Mouse (Mus musculus): ENCODE data around the gene Cstf3. TPM values are rescaled to one million over a fixed set of nuclear protein-coding genes. Genes with fewer than 3 reads are reported as not detected.

Gene Cstf3
- total and polyA plus RNA-seq, 2 experiments from 2014 or later, result 6.4 to 37.3 TPM

- no peak for ATAC-seq (ENCODE audit: insufficient read depth, low read depth)
- 66% methylated on average over 4 of the region's 4 CpGs for WGBS
- TF ChIP-seq CTCF (IDR thresholded peaks at IDR 0.05; ENCODE audit: low read depth) (no peak), EP300 (IDR thresholded peaks at IDR 0.05; ENCODE audit: low read depth) (no peak)
- Histone ChIP-seq H3K27ac (ENCODE audit: low read depth) (no peak overlapping the region), H3K4me2 (ENCODE audit: low read depth, low read length) (no peak overlapping the region), H3K4me1 (ENCODE audit: control insufficient read depth, insufficient read depth) (no peaks in the 10 kb centered on the region), H3K9me3 (replicated peaks; ENCODE audit: control insufficient read depth, low read length) (no peaks in the 10 kb centered on the region), H3K36me3 (replicated peaks; ENCODE audit: control insufficient read depth, insufficient read depth, low read length) (no peaks in the 10 kb centered on the region), H3K27me3 (ENCODE audit: control insufficient read depth, insufficient read depth, low read length) (no peaks in the 10 kb centered on the region), H3K9ac (replicated peaks; ENCODE audit: low read depth, low read length) (no peak overlapping the region), H3K4me3 (ENCODE audit: low read depth, low read length) (no peak overlapping the region)
- no peak for DNase-seq (ENCODE audit: low spot score)
Measured at GRCm38 (mm10) chr2:104559591-104560380, 30.5 kb upstream of the Cstf3 start.

GRCm38 (mm10) chr2:104561386-104561785, 28.9 kb upstream of the Cstf3 start:
- Histone ChIP-seq H3K4me1 (ENCODE audit: control insufficient read depth, insufficient read depth) (no peaks in the 10 kb centered on the region), H3K4me3 (ENCODE audit: low read depth, low read length) (no peak overlapping the region), H3K4me2 (ENCODE audit: low read depth, low read length) (no peak overlapping the region), H3K9ac (replicated peaks; ENCODE audit: low read depth, low read length) (no peak overlapping the region), H3K27ac (ENCODE audit: low read depth) (no peak overlapping the region), H3K27me3 (ENCODE audit: control insufficient read depth, insufficient read depth, low read length) (no peaks in the 10 kb centered on the region), H3K36me3 (replicated peaks; ENCODE audit: control insufficient read depth, insufficient read depth, low read length) (no peaks in the 10 kb centered on the region), H3K9me3 (replicated peaks; ENCODE audit: control insufficient read depth, low read length) (no peaks in the 10 kb centered on the region)
- TF ChIP-seq CTCF (IDR thresholded peaks at IDR 0.05; ENCODE audit: low read depth), result no peak
- TF ChIP-seq EP300 (IDR thresholded peaks at IDR 0.05; ENCODE audit: low read depth), result no peak
- no peak for ATAC-seq (ENCODE audit: insufficient read depth, low read depth)
- DNase-seq (ENCODE audit: low spot score), result no peak
- 86% methylated on average over 6 of the region's 6 CpGs for WGBS

GRCm38 (mm10) chr2:104561986-104562532, 28.3 kb upstream of the Cstf3 start:
- DNase-seq (ENCODE audit: low spot score) (no peak), ATAC-seq (ENCODE audit: insufficient read depth, low read depth) (no peak)
- Histone ChIP-seq H3K4me3 (ENCODE audit: low read depth, low read length) (no peak overlapping the region), H3K9ac (replicated peaks; ENCODE audit: low read depth, low read length) (no peak overlapping the region), H3K4me2 (ENCODE audit: low read depth, low read length) (no peak overlapping the region), H3K4me1 (ENCODE audit: control insufficient read depth, insufficient read depth) (no peaks in the 10 kb centered on the region), H3K27me3 (ENCODE audit: control insufficient read depth, insufficient read depth, low read length) (no peaks in the 10 kb centered on the region), H3K27ac (ENCODE audit: low read depth) (no peak overlapping the region), H3K36me3 (replicated peaks; ENCODE audit: control insufficient read depth, insufficient read depth, low read length) (no peaks in the 10 kb centered on the region), H3K9me3 (replicated peaks; ENCODE audit: control insufficient read depth, low read length) (no peaks in the 10 kb centered on the region)
- TF ChIP-seq CTCF (IDR thresholded peaks at IDR 0.05; ENCODE audit: low read depth), result no peak
- TF ChIP-seq EP300 (IDR thresholded peaks at IDR 0.05; ENCODE audit: low read depth), result no peak
- WGBS, result 73% methylated on average over 4 of the region's 4 CpGs

- 89% methylated on average over 6 of the region's 6 CpGs for WGBS
- no peaks in the 10 kb centered on the region for H3K4me1 ChIP-seq (ENCODE audit: control insufficient read depth, insufficient read depth)
- no peaks in the 10 kb centered on the region for H3K36me3 ChIP-seq (replicated peaks; ENCODE audit: control insufficient read depth, insufficient read depth, low read length)
- no peak overlapping the region for H3K9ac ChIP-seq (replicated peaks; ENCODE audit: low read depth, low read length)
- no peak overlapping the region for H3K27ac ChIP-seq (ENCODE audit: low read depth)
- DNase-seq (ENCODE audit: low spot score) (no peak), ATAC-seq (ENCODE audit: insufficient read depth, low read depth) (no peak)
- no peaks in the 10 kb centered on the region; the same call in 1 of the 2 replicates for H3K9me3 ChIP-seq (replicated peaks; ENCODE audit: control insufficient read depth, low read length)
- H3K27me3 ChIP-seq (ENCODE audit: control insufficient read depth, insufficient read depth, low read length), result no peaks in the 10 kb centered on the region
- H3K4me3 ChIP-seq (ENCODE audit: low read depth, low read length), result no peak overlapping the region
- no peak overlapping the region for H3K4me2 ChIP-seq (ENCODE audit: low read depth, low read length)
- TF ChIP-seq CTCF (IDR thresholded peaks at IDR 0.05; ENCODE audit: low read depth), result no peak
- no peak for TF ChIP-seq EP300 (IDR thresholded peaks at IDR 0.05; ENCODE audit: low read depth)
Measured at GRCm38 (mm10) chr2:104572066-104572465, 18.3 kb upstream of the Cstf3 start.

GRCm38 (mm10) chr2:104576216-104576615, 14.1 kb upstream of the Cstf3 start:
- ATAC-seq (ENCODE audit: insufficient read depth, low read depth), result no peak
- TF ChIP-seq EP300 (IDR thresholded peaks at IDR 0.05; ENCODE audit: low read depth) (no peak), CTCF (IDR thresholded peaks at IDR 0.05; ENCODE audit: low read depth) (no peak)
- H3K4me1 ChIP-seq (ENCODE audit: control insufficient read depth, insufficient read depth), result no peaks in the 10 kb centered on the region

More at GRCm38 (mm10) chr2:104576216-104576615, 14.1 kb upstream of the Cstf3 start:
- 81% methylated on average over 5 of the region's 5 CpGs for WGBS
- Histone ChIP-seq H3K4me3 (ENCODE audit: low read depth, low read length) (no peak overlapping the region), H3K4me2 (ENCODE audit: low read depth, low read length) (no peak overlapping the region), H3K36me3 (replicated peaks; ENCODE audit: control insufficient read depth, insufficient read depth, low read length) (no peaks in the 10 kb centered on the region), H3K27ac (ENCODE audit: low read depth) (no peak overlapping the region), H3K27me3 (ENCODE audit: control insufficient read depth, insufficient read depth, low read length) (no peaks in the 10 kb centered on the region), H3K9ac (replicated peaks; ENCODE audit: low read depth, low read length) (no peak overlapping the region), H3K9me3 (replicated peaks; ENCODE audit: control insufficient read depth, low read length) (no peaks in the 10 kb centered on the region; the same call in 1 of the 2 replicates)
- DNase-seq (ENCODE audit: low spot score), result no peak

Data from heart, postnatal 0 days (tissue).